Mouse (Mus musculus) left cerebral cortex, postnatal 36 days (tissue): ENCODE data around the gene Cmtm8. TPM values are rescaled to one million over a fixed set of nuclear protein-coding genes. Genes with fewer than 3 reads are reported as not detected.
A peak's percentile ranks its signal among the peaks of the same experiment; 100 is the strongest.

ENCODE experiments used
- DNase-seq, 2 experiments: peaks; one replicate each; pipeline ENCODE4 v3.0.0; 2021 to 2022; ENCODE audit warnings: low spot score in 2 of 2, mixed read lengths in 1 of 2
- intact Hi-C: fragments of 180-260 bp; cut with DNase I; formaldehyde crosslinking; loops from one replicate; pipeline ENCODE4 v1.15.1; 2025
- total RNA-seq, 2 experiments: library from RNA; stranded (reverse); gene quantifications; 2 replicates each; pipeline ENCODE4 v1.2.3; 2021

The Cmtm8 gene
- total RNA-seq, 2 experiments from 2014 or later = 2.2 TPM

DNA sequence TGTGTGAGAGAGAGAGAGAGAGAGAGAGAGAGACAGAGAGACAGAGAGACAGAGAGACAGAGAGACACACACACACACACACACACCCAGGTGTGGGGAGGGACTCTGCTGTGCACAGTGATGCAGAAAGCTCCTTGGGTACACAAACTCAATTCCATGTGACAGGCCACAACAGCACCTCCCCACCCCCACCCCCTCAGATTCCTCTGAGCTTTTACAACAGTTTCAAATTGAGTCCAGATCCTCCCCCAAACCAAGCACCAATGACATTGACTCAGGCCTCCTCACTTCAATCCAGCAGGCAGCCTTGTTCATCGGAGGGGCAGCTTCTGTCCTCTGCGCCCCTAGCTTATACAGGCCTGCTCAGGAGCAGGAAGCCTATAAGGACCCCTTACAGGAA lies 76.4 kb downstream of the Cmtm8 start:
- no peak for DNase-seq
- intact Hi-C loops = no loop called here

- intact Hi-C loops = no loop called here
- DNase-seq = no peak
These were observed 76.9 kb downstream of the Cmtm8 start for GRCm38 (mm10) chr9:114767030-114767429.

DNA sequence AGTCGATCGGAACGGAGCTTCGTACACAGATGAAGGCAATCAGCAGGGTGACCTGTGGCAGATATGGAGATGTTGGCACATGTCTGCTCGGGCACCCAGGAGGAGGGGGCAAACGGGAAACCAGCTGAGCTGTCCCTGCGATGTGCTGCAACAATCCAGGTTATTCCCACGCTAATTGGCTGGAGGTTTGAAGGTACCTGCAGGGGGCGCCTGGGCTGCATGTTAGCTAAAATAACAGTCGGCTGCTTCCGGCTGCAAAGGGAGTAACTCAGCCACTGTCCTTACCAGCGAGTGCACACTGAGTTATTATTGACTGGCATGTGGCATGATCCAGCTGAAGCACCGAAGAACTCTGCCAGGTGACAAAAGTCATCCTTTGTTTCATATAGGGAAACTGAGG lies 80.6 kb downstream of the Cmtm8 start:
- intact Hi-C loops = no loop called here
- DNase-seq = no peak

GRCm38 (mm10) chr9:114761848-114762247 lies 82.1 kb downstream of the Cmtm8 start:
- intact Hi-C loops = no loop called here
- DNase-seq = no peak

DNA sequence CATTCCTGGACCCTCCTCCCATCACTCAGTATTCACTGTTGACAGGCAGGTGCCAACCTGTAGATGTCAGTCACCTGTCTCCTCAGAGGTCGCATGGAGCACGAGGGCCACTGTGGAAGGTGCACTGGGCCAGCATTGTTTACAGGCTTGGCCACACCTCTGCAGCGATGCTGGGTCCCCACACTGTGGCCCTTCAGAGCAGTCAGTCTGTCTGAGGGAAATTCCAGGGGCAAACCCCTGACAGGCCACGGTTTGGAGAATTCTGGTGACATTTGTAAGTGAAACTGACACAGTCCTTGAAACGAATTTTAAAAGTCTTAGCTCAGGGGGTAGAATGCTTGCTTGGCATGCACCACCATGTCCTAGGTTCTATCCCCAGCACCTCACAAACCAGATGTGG lies 83.6 kb downstream of the Cmtm8 start:
- DNase-seq = no peak
- intact Hi-C loops = no loop called here

- intact Hi-C loops = loop anchor here (5.0 kb wide), 1 partner anchor 37 kb away; no protein-coding TSS in a partner anchor
- DNase-seq = no peak
These were observed 84.1 kb downstream of the Cmtm8 start for GRCm38 (mm10) chr9:114759886-114760285.

DNA sequence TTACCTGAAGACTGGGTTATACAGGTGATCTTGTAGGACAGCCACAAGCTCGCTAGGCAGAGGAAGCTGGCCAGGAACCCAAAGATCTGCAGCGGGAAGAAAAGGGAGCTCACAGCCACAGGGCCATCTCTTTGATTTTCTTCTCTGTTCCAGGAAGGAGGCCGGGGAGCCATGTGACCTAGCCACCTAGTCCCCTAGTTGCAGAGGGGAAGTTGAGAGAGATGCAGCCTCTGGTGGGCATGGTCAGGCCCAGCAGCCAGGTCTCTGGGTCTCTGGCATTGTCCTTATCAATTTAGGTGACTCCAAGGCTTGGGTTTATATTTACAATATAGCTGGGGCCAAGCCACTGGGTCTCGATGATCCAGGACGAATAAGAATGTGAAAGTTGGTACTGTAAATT lies 85.2 kb downstream of the Cmtm8 start:
- DNase-seq = no peak
- intact Hi-C loops = loop anchor here (5.0 kb wide), 1 partner anchor 38 kb away; no protein-coding TSS in a partner anchor

DNA sequence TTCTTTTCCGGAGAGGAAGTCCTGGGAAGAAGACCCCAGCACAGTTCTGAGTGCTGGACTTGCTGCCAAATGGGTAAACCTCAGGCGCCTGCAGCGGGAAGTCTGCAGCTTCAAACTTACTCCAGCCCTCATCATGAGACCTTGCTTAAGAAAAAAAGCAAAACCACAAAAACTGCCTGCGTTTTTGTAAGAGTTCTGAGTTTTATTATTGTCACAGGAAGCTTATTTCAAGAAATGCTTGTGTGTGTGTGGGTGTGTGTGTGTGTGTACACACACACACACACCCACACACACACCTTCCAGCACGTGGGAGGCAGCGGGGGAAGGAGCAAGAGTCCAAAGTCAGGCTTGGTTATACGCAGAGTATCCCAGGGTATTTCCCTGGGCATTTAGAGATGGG lies 85.7 kb downstream of the Cmtm8 start:
- no peak for DNase-seq
- intact Hi-C loops = loop anchor here (5.0 kb wide), 1 partner anchor 39 kb away; no protein-coding TSS in a partner anchor

- peak; percentile 90 to 92 for DNase-seq
- intact Hi-C loops = no loop called here
These were observed 91.0 kb downstream of the Cmtm8 start for GRCm38 (mm10) chr9:114752863-114753484.

DNA sequence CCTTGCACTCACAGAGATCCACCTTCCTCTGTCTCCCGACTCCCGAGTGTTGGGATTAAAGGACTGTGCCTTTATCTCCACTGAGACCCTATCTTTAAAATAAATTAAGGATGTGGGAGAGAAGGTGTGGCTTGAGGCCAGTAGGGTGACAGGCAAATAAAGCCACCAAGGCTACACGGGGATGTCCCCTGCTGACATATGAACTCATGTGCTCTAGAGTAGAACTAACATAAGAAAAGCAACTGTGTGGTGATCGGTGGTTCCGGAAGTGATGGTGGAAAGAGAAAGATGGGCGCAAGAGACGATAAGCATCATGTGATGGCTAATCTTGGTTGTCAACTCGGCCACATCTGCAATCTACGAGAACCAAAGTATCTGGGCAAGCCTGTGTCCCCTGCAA lies 91.6 kb downstream of the Cmtm8 start:
- DNase-seq = no peak
- intact Hi-C loops = no loop called here

DNA sequence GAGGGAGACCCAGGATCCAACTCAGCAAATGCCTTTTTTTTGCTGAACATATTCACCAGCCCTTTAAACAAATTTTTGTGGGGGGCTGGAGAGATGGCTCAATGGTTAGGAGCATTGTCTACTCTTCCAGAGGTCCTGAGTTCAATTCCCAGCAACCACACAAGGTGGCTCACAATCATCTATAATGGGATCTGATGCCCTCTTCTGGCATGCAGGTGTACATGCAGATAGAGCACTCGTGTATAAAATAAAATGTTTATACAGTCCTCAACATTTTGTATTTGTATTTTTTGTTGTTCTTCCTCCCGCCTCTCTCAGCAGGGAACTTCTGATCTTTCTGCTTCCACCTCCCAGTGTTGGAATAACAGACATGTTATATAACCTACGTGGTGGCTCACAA lies 92.4 kb downstream of the Cmtm8 start:
- no peak for DNase-seq
- intact Hi-C loops = no loop called here

DNA sequence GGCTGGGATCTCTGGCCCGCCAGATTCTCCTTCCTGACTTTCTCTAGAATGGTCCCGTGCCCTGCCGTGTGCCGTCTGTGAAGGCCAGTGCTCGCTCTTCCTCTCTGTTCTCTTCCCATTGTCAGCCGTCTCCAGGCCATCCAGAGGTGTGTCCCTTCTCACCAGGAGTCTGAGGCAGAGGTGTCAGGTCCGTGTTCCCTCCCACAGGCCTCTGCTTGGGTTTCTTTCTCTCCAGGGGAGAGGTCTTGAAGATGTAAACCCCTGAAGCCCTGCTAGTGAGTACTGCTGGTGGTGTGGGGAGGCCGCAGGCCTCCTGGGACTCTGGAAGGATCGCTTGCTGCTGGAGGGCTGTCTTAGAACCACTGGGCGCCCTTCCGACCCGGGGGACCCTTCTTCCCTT lies 96.5 kb downstream of the Cmtm8 start:
- intact Hi-C loops = no loop called here

GRCm38 (mm10) chr9:114747012-114747411 lies 96.9 kb downstream of the Cmtm8 start:
- peak in 1 of 2 experiments; percentile 54 for DNase-seq
- intact Hi-C loops = no loop called here

More for the DNA sequence above, 96.5 kb downstream of the Cmtm8 start:
- no peak for DNase-seq

- intact Hi-C loops = no loop called here
- no peak for DNase-seq
These were observed 98.3 kb downstream of the Cmtm8 start for GRCm38 (mm10) chr9:114745654-114746053.

GRCm38 (mm10) chr9:114745163-114745562 lies 98.8 kb downstream of the Cmtm8 start:
- intact Hi-C loops = no loop called here
- no peak for DNase-seq

GRCm38 (mm10) chr9:114742731-114743130 lies 101.2 kb downstream of the Cmtm8 start:
- DNase-seq = no peak
- intact Hi-C loops = no loop called here

GRCm38 (mm10) chr9:114740336-114740735 lies 103.6 kb downstream of the Cmtm8 start:
- DNase-seq = no peak
- intact Hi-C loops = no loop called here

Other genes with a start within 250 kb of the Cmtm8 start
- gene Cnot10, start 204.0 kb downstream of the Cmtm8 start, total RNA-seq = 10 to 100 TPM; 38.2 to 51.7 TPM
- 10 to 100 TPM; 91.3 to 92.5 TPM for gene Dync1li1, start 155.4 kb downstream of the Cmtm8 start, total RNA-seq
- 10 to 100 TPM; 19.0 to 21.5 TPM for gene Cmtm6, start 113.0 kb downstream of the Cmtm8 start, total RNA-seq
- 1 to 10 TPM; 3.8 to 4.0 TPM for gene Cmtm7, start 62.3 kb downstream of the Cmtm8 start, total RNA-seq
- 10 to 100 TPM; 84.5 to 94.5 TPM for gene Gpd1l, start 89.8 kb upstream of the Cmtm8 start, total RNA-seq
- gene Osbpl10, start 134.4 kb upstream of the Cmtm8 start, total RNA-seq = 10 to 100 TPM; 52.5 to 54.0 TPM
- 10 to 100 TPM; 19.0 to 20.9 TPM for gene Rps27rt, start 138.6 kb upstream of the Cmtm8 start, total RNA-seq